Mouse (Mus musculus): Measurements from ENCODE around the gene Sh3gl2.

Gene Sh3gl2

GRCm38 (mm10) chr4:85613331-85613730, 408.4 kb downstream of the Sh3gl2 start:
- DNase-seq (ENCODE audit: low spot score) = no peak

DNA sequence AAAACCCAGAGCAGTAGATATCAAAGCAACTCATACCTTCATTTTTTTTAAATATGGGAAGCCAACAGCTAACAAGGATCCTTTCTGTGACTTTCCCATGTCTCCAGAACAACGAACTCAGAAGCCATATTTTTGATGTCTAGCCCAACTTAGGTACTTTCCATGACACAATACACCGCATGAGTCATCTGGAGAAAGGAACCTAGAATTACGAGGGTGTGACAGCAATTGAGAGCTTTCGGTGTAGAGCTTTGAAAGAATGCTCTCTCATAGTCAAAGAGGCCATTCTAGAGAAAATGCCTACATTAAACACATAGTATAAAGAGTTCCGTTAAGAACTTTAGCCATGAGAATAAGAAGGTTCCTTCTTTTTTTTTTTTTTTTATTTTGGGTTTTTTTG, 413.8 kb downstream of the Sh3gl2 start:
- no peak for DNase-seq (ENCODE audit: low spot score)

DNA sequence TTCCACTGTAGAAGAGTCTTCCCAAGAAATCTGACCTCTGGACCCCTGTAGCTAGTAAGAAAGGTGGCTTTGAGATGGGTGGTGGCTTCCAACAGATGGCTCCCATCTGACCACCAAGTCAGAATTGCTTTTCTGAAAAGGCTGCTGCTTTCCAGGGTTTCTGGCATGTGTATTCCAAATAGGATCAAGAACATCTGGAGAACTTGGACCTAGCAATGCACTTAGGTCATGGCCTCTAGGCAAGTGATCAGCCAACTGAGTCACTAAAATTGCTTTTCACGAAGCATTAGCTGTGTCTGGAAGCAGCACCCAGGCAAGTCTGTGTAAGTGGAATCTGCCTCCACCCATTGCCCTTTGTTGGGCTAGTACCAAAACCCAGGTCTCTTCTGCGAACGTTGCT, 414.3 kb downstream of the Sh3gl2 start:
- DNase-seq (ENCODE audit: low spot score) = no peak

- no peak for DNase-seq (ENCODE audit: low spot score)
Measured at GRCm38 (mm10) chr4:85629381-85629780, 424.5 kb downstream of the Sh3gl2 start.

GRCm38 (mm10) chr4:85669271-85669670, 464.3 kb downstream of the Sh3gl2 start:
- no peak for DNase-seq (ENCODE audit: low spot score)

DNA sequence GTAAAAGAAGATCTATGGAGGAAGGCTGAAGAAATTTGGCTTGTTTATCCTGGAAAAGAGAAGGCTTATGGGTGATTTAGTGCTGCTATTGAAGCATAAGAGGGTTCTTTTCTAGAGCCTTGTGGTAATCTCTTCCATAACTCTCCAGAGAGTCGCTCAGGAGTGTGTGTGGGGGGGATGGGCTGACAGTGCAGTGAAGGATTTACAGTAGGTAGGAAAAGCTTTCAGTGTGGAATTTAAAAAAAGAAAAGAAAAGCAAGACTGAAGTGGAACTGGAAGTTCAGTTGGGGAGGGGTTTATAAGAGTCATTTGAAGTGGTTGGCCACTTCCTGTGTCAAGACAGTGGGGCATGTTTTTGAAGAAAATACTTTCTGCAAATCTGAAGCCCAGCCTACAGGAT, 464.8 kb downstream of the Sh3gl2 start:
- no peak for DNase-seq (ENCODE audit: low spot score)

DNA sequence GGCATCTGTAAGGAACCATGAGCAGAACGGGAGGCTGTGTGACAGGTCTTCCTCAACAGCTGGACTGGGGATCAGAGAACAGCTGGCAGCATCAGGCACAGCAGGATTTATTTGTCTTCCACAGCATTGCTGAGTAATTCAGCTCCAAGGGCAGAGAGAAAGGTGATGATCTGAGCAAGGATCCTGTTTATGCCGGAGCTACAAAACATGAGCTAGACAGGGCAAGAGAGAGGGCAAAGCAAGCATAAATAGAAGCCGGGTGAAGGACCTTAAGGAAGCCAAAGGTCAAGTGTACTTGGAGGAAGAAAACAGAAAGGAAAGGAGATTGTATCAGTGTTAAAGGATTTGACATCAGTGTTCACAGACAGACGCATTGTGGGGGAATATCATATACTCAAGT, 467.4 kb downstream of the Sh3gl2 start:
- no peak for DNase-seq (ENCODE audit: low spot score)

DNA sequence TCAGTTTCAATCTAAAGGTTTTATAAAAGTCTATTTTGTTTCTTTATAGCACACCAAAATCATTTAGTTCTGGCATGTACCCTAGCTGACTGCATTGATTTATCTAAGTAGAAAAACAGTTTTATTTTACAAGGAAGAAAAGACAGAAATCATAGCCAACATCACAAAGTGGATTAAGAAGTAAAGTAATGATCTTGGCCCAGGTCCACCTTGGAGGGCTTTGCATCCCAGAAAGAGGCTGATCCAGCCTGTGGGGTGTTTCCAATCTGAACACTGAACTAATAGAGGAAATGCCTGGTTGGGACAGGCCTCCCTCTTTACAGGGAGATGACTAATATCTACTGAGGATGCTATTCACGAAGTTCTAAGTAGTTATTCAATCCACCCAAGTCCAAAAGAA, 472.7 kb downstream of the Sh3gl2 start:
- no peak for DNase-seq (ENCODE audit: low spot score)

GRCm38 (mm10) chr4:85686160-85686559, 481.2 kb downstream of the Sh3gl2 start:
- no peak for DNase-seq (ENCODE audit: low spot score)
